Mouse (Mus musculus) ovary, postnatal 10 days (tissue): ENCODE measurements around the gene Zfp983.
"Not testable (repeated sequence)": the region's sequence is repeated elsewhere in the genome, so short reads cannot be mapped to it uniquely, and the experiment has no call there.

Source experiments
- DNase-seq: peaks from one replicate; pipeline ENCODE4 v3.0.0; 2022; ENCODE audit warnings: low spot score

Gene Zfp983

GRCm38 (mm10) chr17:21650364-21650907 lies at the start of gene Zfp983:
Zfp983 (plus strand) TSS chr17:21650624.
- DNase-seq: peak; percentile 32

GRCm38 (mm10) chr17:21616356-21616755 lies 34.1 kb upstream of the Zfp983 start:
- DNase-seq: no peak

GRCm38 (mm10) chr17:21617352-21617751 lies 33.1 kb upstream of the Zfp983 start:
- no peak for DNase-seq

- no peak for DNase-seq
These were observed 26.8 kb upstream of the Zfp983 start for GRCm38 (mm10) chr17:21623647-21624046.

- DNase-seq: not testable (repeated sequence)
These were observed 14.7 kb upstream of the Zfp983 start for GRCm38 (mm10) chr17:21635758-21636157.

GRCm38 (mm10) chr17:21648791-21649190 lies 1.6 kb upstream of the Zfp983 start:
- no peak for DNase-seq

- no peak for DNase-seq
These were observed 488 bp upstream of the Zfp983 start for GRCm38 (mm10) chr17:21649936-21650335.

GRCm38 (mm10) chr17:21678826-21679225 lies 28.4 kb downstream of the Zfp983 start:
- not testable (repeated sequence) for DNase-seq

GRCm38 (mm10) chr17:21679273-21680018 lies 29.0 kb downstream of the Zfp983 start:
- DNase-seq: peak; percentile 59

GRCm38 (mm10) chr17:21680019-21680376 lies 29.6 kb downstream of the Zfp983 start:
- DNase-seq: not testable (repeated sequence)

- no peak for DNase-seq
These were observed 41.1 kb downstream of the Zfp983 start, which contains the start of gene Gm10226 for GRCm38 (mm10) chr17:21691560-21691959. Gm10226 (plus strand) TSS chr17:21691860.

- no peak for DNase-seq
These were observed 42.9 kb downstream of the Zfp983 start for GRCm38 (mm10) chr17:21693342-21693741.

- no peak for DNase-seq
These were observed 45.6 kb downstream of the Zfp983 start for GRCm38 (mm10) chr17:21696073-21696472.

GRCm38 (mm10) chr17:21702281-21703240 lies 52.1 kb downstream of the Zfp983 start:
- no peak for DNase-seq

- DNase-seq: no peak
These were observed 53.0 kb downstream of the Zfp983 start for GRCm38 (mm10) chr17:21703414-21703813.

GRCm38 (mm10) chr17:21707343-21707996 lies 57.0 kb downstream of the Zfp983 start, which contains the start of gene Zfp760:
Zfp760 (plus strand) TSS chr17:21707741.
- DNase-seq: peak; percentile 61

- no peak for DNase-seq
These were observed 58.0 kb downstream of the Zfp983 start for GRCm38 (mm10) chr17:21708401-21708800.
